Mouse (Mus musculus) limb, embryonic 14.5 days (tissue): ENCODE measurements around the gene Smco3. TPM values are rescaled to one million over a fixed set of nuclear protein-coding genes. Genes with fewer than 3 reads are reported as not detected.

Experiments
- ATAC-seq: fragments of 200-750 bp; cut with Nextera tagmentation; 2 replicates; pipeline ENCODE4 v1.8.0; 2017; ENCODE audit warnings: low read depth, moderate number of reproducible peaks, moderate TSS enrichment; ENCODE audit not compliant: low FRiP score
- DNase-seq: peaks from one replicate; pipeline ENCODE4 v3.0.0-alpha.2; 2015; ENCODE audit warnings: low spot score
- H3K27ac ChIP-seq: fragments of 300-500 bp; sonication (generic); replicated peaks from 2 replicates; pipeline ENCODE4 v1.5.1; 2014; ENCODE audit warnings: low read depth, mild to moderate bottlenecking, low read length, moderate library complexity, mixed read lengths
- H3K27me3 ChIP-seq: fragments of 300-500 bp; sonication (generic); 2 replicates; pipeline ENCODE4 v1.6.1; 2014; ENCODE audit warnings: low read length, mixed read lengths; ENCODE audit not compliant: control insufficient read depth, insufficient read depth
- H3K36me3 ChIP-seq: fragments of 300-500 bp; sonication (generic); 2 replicates; pipeline ENCODE4 v1.6.1; 2014; ENCODE audit warnings: mild to moderate bottlenecking, low read length, moderate library complexity, mixed read lengths; ENCODE audit not compliant: control insufficient read depth, insufficient read depth
- H3K4me1 ChIP-seq: fragments of 300-500 bp; sonication (generic); 2 replicates; pipeline ENCODE4 v1.6.1; 2014; ENCODE audit warnings: antibody characterized with exemption, low read length, mixed read lengths; ENCODE audit not compliant: control insufficient read depth, insufficient read depth
- H3K4me2 ChIP-seq: fragments of 300-500 bp; sonication (generic); replicated peaks from 2 replicates; pipeline ENCODE4 v1.6.1; 2014; ENCODE audit warnings: low read depth, mild to moderate bottlenecking, low read length, moderate library complexity; ENCODE audit not compliant: severe bottlenecking
- H3K4me3 ChIP-seq: fragments of 300-500 bp; sonication (generic); replicated peaks from 2 replicates; pipeline ENCODE4 v1.5.1; 2014; ENCODE audit warnings: low read length
- H3K9ac ChIP-seq: fragments of 300-500 bp; sonication (generic); 2 replicates; pipeline ENCODE4 v1.6.1; 2014; ENCODE audit warnings: mild to moderate bottlenecking, low read depth, low read length, moderate library complexity; ENCODE audit not compliant: severe bottlenecking
- H3K9me3 ChIP-seq: fragments of 300-500 bp; sonication (generic); 2 replicates; pipeline ENCODE4 v1.6.1; 2016; ENCODE audit warnings: low read length; ENCODE audit not compliant: control insufficient read depth
- POLR2A ChIP-seq: fragments of 200-500 bp; IDR thresholded peaks from 2 replicates; pipeline ENCODE4 v1.8.0; 2012; ENCODE audit warnings: inconsistent platforms, mild to moderate bottlenecking, moderate library complexity, borderline replicate concordance; ENCODE audit not compliant: insufficient read depth, insufficient read length; ENCODE audit errors: extremely low read depth
- WGBS: fragments of 180-500 bp; shearing (Covaris S2); extraction: QIAGEN DNeasy Blood & Tissue Kit; methylation state at CpG from one replicate; pipeline ENCODE4 v1.1.7; 2014; 5-methylcytosine and 5-hydroxymethylcytosine counted together
- polyA plus RNA-seq, 2 experiments: library from polyadenylated mRNA; depleted of rRNA in 1 of 2; stranded (reverse) in 1 of 2; unstranded in 1 of 2; fragments of >200 nt; fragmentation: Nextera tagmentation in 1 of 2; extraction: Ambion mirVana in 1 of 2; gene quantifications; 2 replicates each; pipeline versions ENCODE4 v1.2.1 to v1.2.3; 2012 to 2014

Gene Smco3
- polyA plus RNA-seq, 2 experiments: 0.97 to 1.4 TPM

DNA sequence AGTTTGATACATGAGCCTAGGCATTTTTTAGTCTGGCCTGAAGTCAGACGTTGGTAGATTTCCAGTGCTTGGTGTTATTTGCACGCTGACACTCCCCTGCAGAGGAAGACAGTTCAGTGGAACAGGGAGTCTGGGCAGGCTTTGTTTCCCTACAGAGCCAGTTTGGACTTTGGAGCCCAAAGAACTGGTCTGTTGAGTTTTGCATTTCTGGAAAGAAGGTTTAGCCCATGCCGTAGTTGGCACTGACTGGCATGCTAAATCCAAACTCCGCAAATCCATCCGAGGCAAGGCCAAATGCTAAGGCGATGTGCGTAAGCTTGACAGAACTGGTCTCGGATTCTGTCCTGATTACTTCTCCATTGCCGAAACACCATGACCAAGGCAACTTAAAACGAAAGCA lies 24.1 kb downstream of the Smco3 start:
- Histone ChIP-seq H3K27me3 (no peaks in the 10 kb centered on the region), H3K4me1 (peaks cover 12% of the 10 kb centered on the region), H3K4me3 (no peak overlapping the region), H3K9me3 (no peaks in the 10 kb centered on the region), H3K9ac (no peak overlapping the region), H3K36me3 (peaks cover 39% of the 10 kb centered on the region), H3K27ac (no peak overlapping the region), H3K4me2 (no peak overlapping the region)
- ATAC-seq (no peak), DNase-seq (no peak)
- TF ChIP-seq POLR2A: no peak
- 91% methylated on average over 10 of the region's 10 CpGs for WGBS

GRCm38 (mm10) chr6:136809673-136810072 lies 25.6 kb downstream of the Smco3 start:
- Histone ChIP-seq H3K27ac (no peak overlapping the region), H3K4me2 (peak overlapping the region; percentile 72), H3K9ac (no peak overlapping the region), H3K9me3 (no peaks in the 10 kb centered on the region), H3K36me3 (peaks cover 27% of the 10 kb centered on the region), H3K4me3 (peak overlapping the region; percentile 73; the same call in 1 of the 2 replicates), H3K27me3 (no peaks in the 10 kb centered on the region), H3K4me1 (peaks cover 15% of the 10 kb centered on the region)
- no peak for ATAC-seq
- DNase-seq: no peak
- WGBS: 73% methylated on average over 13 of the region's 13 CpGs
- TF ChIP-seq POLR2A: no peak

DNA sequence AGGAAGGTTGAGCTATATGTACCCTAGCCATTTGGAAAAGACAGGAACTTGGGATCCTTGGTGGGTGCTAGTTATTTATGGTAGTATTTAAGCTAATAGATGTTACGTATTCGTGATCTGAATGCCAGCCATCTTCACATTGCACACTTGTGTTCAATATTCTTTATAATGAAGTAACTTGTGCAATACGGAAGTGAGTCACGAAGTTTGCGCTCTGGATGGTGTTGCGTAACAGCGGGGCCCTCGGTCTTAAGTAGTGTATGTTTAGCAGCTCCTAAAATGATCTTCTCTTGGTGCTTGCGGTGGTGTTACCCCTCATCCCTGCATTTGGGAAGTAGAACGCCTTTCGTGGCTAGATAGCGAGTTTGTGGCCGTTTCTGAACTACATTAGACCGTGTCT lies 26.2 kb downstream of the Smco3 start:
- Histone ChIP-seq H3K9ac (peak overlapping the region; percentile 57), H3K27ac (no peak overlapping the region), H3K9me3 (no peaks in the 10 kb centered on the region), H3K4me1 (peaks cover 15% of the 10 kb centered on the region), H3K36me3 (peaks cover 21% of the 10 kb centered on the region), H3K4me2 (peak overlapping the region; percentile 72), H3K4me3 (peak overlapping the region; percentile 73), H3K27me3 (no peaks in the 10 kb centered on the region)
- DNase-seq (no peak), ATAC-seq (no peak)
- no peak for TF ChIP-seq POLR2A
- 32% methylated on average over 14 of the region's 14 CpGs for WGBS

DNA sequence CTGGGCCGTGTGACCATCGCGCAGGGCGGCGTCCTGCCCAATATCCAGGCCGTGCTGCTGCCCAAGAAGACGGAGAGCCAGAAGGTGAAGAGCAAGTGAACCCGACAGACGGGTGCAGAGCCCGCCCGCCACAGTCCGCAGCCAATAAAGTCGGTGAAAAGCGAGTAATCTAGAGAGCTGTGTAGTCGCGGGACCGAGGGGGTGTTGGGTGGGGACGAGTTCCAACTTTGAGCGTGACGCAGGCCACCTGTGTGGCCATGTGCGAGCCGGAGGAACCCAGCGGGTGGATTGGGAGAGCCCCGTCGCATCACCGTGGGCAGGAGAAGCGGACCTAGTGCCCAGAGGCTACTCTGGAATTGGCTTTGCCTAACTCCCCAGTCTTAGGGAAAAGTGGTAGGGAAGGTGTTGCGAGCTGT lies 26.6 kb downstream of the Smco3 start:
- Histone ChIP-seq H3K27me3 (no peaks in the 10 kb centered on the region), H3K4me2 (peak overlapping the region; percentile 72), H3K9ac (peak overlapping the region; percentile 57), H3K36me3 (peaks cover 17% of the 10 kb centered on the region), H3K9me3 (no peaks in the 10 kb centered on the region), H3K4me1 (peaks cover 15% of the 10 kb centered on the region), H3K27ac (no peak overlapping the region), H3K4me3 (peak overlapping the region; percentile 73)
- no peak for TF ChIP-seq POLR2A
- ATAC-seq: no peak
- DNase-seq: no peak
- under 1% methylated on average over 27 of the region's 28 CpGs for WGBS

DNA sequence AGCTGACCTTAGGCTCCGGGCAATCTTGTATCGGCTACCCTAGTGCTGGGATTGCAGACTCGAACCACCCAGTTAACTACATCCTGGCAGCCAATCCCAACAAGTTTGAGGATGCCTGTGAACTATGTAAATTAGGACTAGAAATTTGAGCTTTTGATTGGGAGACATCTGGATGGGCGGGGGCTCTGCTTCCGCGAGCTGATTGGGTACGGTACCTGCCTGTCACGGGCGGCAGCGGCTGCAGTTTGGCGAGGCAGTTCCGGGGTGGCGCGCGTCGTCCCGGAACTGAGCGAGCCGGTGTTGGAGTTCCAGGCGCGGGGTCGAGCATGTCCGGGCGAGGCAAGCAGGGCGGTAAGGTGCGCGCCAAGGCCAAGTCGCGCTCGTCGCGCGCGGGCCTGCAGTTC lies 27.2 kb downstream of the Smco3 start, which contains the start of gene H2afj:
TSS of gene H2afj (plus strand) at position 231 of the 404 bp plus-strand sequence.
- DNase-seq: peak; percentile 93
- Histone ChIP-seq H3K27me3 (no peaks in the 10 kb centered on the region), H3K4me2 (peak within 1 kb of the TSS; percentile 72), H3K4me1 (peaks cover 18% of the 10 kb centered on the region), H3K9me3 (no peaks in the 10 kb centered on the region), H3K4me3 (peak within 1 kb of the TSS; percentile 73), H3K27ac (peak within 1 kb of the TSS; percentile 21), H3K36me3 (peaks cover 12% of the 10 kb centered on the region), H3K9ac (peak within 1 kb of the TSS; percentile 57)
- TF ChIP-seq POLR2A: no peak
- peak; percentile 89 for ATAC-seq
- under 1% methylated on average over 33 of the region's 34 CpGs for WGBS
